Mouse (Mus musculus) midbrain, embryonic 16.5 days (tissue): ENCODE data around the gene Wdfy3. TPM values are rescaled to one million over a fixed set of nuclear protein-coding genes. Genes with fewer than 3 reads are reported as not detected.
A peak's percentile ranks its signal among the peaks of the same experiment; 100 is the strongest.
"Not testable (repeated sequence)": the region's sequence is repeated elsewhere in the genome, so short reads cannot be mapped to it uniquely, and the experiment has no call there.

Experiments
- ATAC-seq: fragments of 200-750 bp; cut with Nextera tagmentation; 2 replicates; pipeline ENCODE4 v1.8.0; 2017; ENCODE audit warnings: moderate TSS enrichment
- H3K27ac ChIP-seq: fragments of 300-500 bp; sonication (generic); 2 replicates; pipeline ENCODE4 v1.5.1; 2014; ENCODE audit warnings: mild to moderate bottlenecking, low read length, mixed read lengths
- H3K27me3 ChIP-seq: fragments of 300-500 bp; sonication (generic); 2 replicates; pipeline ENCODE4 v1.6.1; 2014; ENCODE audit warnings: low read depth, low read length, mixed read lengths; ENCODE audit not compliant: control insufficient read depth, insufficient read depth
- H3K36me3 ChIP-seq: fragments of 300-500 bp; sonication (generic); 2 replicates; pipeline ENCODE4 v1.6.1; 2014; ENCODE audit warnings: mild to moderate bottlenecking, low read length, moderate library complexity, mixed read lengths; ENCODE audit not compliant: control insufficient read depth, insufficient read depth
- H3K4me1 ChIP-seq: fragments of 300-500 bp; sonication (generic); 2 replicates; pipeline ENCODE4 v1.6.1; 2014; ENCODE audit warnings: mild to moderate bottlenecking, low read length, mixed read lengths; ENCODE audit not compliant: control insufficient read depth, insufficient read depth
- H3K4me2 ChIP-seq: fragments of 300-500 bp; sonication (generic); 2 replicates; pipeline ENCODE4 v1.6.1; 2014; ENCODE audit warnings: mild to moderate bottlenecking, low read length, mixed read lengths
- H3K4me3 ChIP-seq: fragments of 300-500 bp; sonication (generic); 2 replicates; pipeline ENCODE4 v1.5.1; 2014; ENCODE audit warnings: low read depth, mild to moderate bottlenecking, low read length, moderate library complexity, mixed read lengths
- H3K9ac ChIP-seq: fragments of 300-500 bp; sonication (generic); 2 replicates; pipeline ENCODE4 v1.6.1; 2014; ENCODE audit warnings: low read depth, low read length, mixed read lengths
- H3K9me3 ChIP-seq: fragments of 300-500 bp; sonication (generic); replicated peaks from 2 replicates; pipeline ENCODE4 v1.6.1; 2014; ENCODE audit warnings: mild to moderate bottlenecking, low read length, mixed read lengths; ENCODE audit not compliant: control insufficient read depth, poor library complexity, severe bottlenecking
- WGBS: fragments of 180-500 bp; shearing (Covaris S2); extraction: QIAGEN DNeasy Blood & Tissue Kit; methylation state at CpG from one replicate; pipeline ENCODE4 v1.1.7; 2014; 5-methylcytosine and 5-hydroxymethylcytosine counted together
- polyA plus RNA-seq: library from polyadenylated mRNA; unstranded; fragments of >200 nt; fragmentation: Nextera tagmentation; extraction: Ambion mirVana; gene quantifications from 2 replicates; pipeline ENCODE4 v1.2.1, GENCODE M21; 2015

Gene Wdfy3
- polyA plus RNA-seq, 1 experiment from 2014 or later, result 27.0 TPM

DNA sequence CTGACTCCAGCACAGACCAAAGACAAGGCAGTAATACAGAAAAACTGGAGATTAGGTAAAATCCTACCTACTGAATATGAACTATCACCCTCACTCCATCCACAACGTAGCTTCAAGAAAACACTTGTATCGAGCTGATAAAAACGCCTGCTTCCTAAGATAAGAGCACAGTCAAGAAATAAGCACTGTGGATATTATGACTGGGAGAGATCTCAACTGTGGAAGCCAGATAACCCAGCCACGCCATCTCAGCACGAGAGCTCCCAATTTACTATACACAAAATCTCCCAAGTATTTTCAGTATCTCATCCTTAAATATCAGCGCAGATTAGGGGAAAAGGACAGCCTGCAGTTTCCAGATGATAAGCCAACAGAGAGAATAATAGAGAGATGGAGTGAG lies 90.1 kb downstream of the Wdfy3 start:
- Histone ChIP-seq H3K4me2 (no peak overlapping the region), H3K27ac (no peak overlapping the region), H3K36me3 (peaks cover 6% of the 10 kb centered on the region; the same call in 1 of the 2 replicates), H3K9me3 (no peaks in the 10 kb centered on the region), H3K4me1 (no peaks in the 10 kb centered on the region), H3K9ac (no peak overlapping the region), H3K4me3 (no peak overlapping the region), H3K27me3 (no peaks in the 10 kb centered on the region)
- WGBS, result 82% methylated on average over 6 of the region's 6 CpGs
- ATAC-seq, result no peak

DNA sequence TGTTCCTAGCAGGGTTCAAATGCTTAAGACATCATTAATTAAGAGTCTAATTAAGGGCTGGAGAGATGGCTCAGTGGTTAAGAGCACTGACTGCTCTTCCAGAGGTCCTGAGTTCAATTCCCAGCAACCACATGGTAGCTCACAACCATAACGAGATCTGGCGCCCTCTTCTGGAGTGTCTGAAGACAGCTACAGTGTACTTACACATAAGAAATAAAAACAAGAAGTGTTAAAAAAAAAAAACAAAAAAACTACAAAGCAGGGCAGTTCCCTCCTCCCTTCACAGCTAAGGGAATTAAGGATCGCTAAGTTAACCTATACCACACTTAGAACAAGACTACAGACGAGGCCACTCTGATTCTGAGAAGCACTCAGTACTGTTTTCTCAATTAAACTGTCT lies 97.1 kb downstream of the Wdfy3 start:
- not testable (repeated sequence) for H3K9ac ChIP-seq, H3K9me3 ChIP-seq, H3K4me2 ChIP-seq, H3K27me3 ChIP-seq, H3K4me3 ChIP-seq, ATAC-seq, H3K36me3 ChIP-seq, H3K4me1 ChIP-seq, H3K27ac ChIP-seq
- 81% methylated on average over 4 of the region's 4 CpGs for WGBS

DNA sequence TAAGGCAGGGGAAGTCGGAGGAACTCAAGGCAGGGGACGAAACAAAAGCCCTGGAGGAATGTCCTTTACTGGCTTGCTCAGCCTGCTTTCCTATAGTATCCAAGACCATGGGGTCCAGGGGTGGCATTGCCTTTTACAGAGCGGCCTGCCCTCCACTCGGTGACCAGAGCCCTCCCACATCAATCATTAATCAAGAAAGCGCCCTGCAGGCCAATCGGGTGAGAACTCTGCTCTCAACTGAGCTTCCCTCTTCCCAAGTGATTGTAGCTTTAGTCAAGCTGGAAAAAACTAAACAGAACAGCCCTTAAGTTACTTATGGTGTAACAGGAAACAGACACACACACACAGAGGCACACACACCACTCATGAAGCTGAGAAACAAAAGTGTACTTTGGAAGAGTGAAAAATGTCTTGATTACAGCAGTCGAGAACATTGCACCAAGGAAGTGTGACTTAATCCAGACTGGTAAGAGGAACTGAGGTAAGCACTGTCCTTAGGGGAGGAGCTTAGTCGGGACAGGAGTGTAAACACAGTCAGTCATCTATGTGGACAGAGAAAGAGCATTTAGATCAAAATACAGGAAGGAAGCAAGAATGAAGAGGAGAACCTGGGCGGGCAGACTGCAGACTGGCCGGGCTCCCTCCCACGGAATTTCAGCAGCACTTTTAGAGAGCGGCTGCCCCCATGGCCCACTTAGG lies 101.4 kb downstream of the Wdfy3 start:
- WGBS, result 83% methylated on average over 12 of the region's 12 CpGs
- ATAC-seq, result no peak; the same call in 1 of the 2 replicates
- Histone ChIP-seq H3K27ac (no peak overlapping the region), H3K4me3 (no peak overlapping the region), H3K4me1 (peaks cover 7% of the 10 kb centered on the region), H3K9me3 (no peaks in the 10 kb centered on the region), H3K9ac (no peak overlapping the region), H3K27me3 (no peaks in the 10 kb centered on the region), H3K4me2 (no peak overlapping the region), H3K36me3 (no peaks in the 10 kb centered on the region)

DNA sequence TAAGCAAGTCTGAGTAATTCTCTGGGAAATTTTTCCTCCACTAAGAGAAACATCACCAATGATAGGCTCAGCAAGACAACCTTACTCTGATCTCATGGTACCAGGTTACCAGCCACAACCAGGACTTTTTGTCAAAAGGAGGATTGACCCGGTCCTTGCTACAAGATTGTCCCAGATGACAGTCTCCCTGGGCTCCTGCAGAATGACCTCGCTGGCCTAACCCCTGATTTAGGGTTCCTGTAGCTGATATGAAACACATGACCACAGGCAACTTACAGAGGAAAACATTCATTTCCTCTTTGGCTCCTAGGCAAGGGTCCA lies 101.9 kb downstream of the Wdfy3 start:
- Histone ChIP-seq H3K27me3 (no peaks in the 10 kb centered on the region), H3K9me3 (no peaks in the 10 kb centered on the region), H3K4me3 (no peak overlapping the region), H3K4me2 (no peak overlapping the region), H3K36me3 (no peaks in the 10 kb centered on the region), H3K27ac (no peak overlapping the region), H3K4me1 (peaks cover 7% of the 10 kb centered on the region), H3K9ac (no peak overlapping the region)
- 87% methylated on average over 2 of the region's 2 CpGs for WGBS
- ATAC-seq, result no peak

DNA sequence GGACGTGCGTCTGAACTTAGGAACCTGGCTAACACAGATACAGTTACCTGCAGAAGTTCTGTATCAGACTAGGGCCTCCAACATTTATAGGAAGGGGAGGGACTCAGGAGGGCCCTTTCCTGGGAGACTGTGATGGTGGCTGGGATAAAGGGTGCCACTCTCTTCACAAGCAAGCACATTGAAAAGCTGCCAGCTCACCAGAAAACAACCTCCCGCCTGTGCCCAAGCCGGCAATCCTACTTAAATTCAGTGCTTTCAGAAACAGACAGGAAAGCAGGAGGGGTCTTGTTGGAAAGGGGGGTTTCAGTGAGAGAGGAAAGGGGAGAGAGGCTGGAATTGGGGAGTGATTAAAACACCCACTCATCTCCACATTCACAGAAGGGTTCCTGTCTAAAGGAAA lies 106.9 kb downstream of the Wdfy3 start:
- Histone ChIP-seq H3K4me2 (no peak overlapping the region), H3K27ac (peak overlapping the region; percentile 34), H3K4me3 (no peak overlapping the region), H3K27me3 (no peaks in the 10 kb centered on the region), H3K9ac (no peak overlapping the region), H3K9me3 (no peaks in the 10 kb centered on the region), H3K36me3 (peaks cover 12% of the 10 kb centered on the region), H3K4me1 (peaks cover 9% of the 10 kb centered on the region)
- 76% methylated on average over 4 of the region's 4 CpGs for WGBS
- ATAC-seq, result peak; percentile 33; the same call in 1 of the 2 replicates

DNA sequence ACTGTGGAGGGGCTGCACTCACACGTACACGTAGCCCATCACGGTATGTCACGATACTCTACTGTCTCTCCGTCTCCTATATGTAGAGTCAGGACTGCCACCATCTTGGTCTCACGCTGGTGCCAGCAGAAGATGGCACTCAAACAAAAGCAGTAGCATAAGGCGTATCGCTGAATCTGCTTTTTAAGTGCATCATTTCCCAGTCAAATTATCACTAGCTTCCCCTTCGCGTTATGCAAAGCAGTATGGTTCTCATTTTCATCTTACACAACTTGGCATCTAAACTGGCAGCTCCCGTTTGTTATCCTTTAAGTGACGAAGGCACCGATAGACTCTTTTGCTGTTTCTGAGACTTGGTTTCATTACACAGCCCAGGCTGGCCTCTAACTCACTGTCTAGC lies 110.4 kb downstream of the Wdfy3 start:
- no peak overlapping the region for H3K4me3 ChIP-seq
- H3K9me3 ChIP-seq, result no peaks in the 10 kb centered on the region
- H3K27me3 ChIP-seq, result no peaks in the 10 kb centered on the region
- no peak overlapping the region for H3K27ac ChIP-seq
- no peak for ATAC-seq
- WGBS, result 95% methylated on average over 13 of the region's 13 CpGs
- peaks cover 12% of the 10 kb centered on the region for H3K36me3 ChIP-seq
- H3K4me2 ChIP-seq, result no peak overlapping the region
- H3K4me1 ChIP-seq, result peaks cover 8% of the 10 kb centered on the region
- no peak overlapping the region for H3K9ac ChIP-seq

DNA sequence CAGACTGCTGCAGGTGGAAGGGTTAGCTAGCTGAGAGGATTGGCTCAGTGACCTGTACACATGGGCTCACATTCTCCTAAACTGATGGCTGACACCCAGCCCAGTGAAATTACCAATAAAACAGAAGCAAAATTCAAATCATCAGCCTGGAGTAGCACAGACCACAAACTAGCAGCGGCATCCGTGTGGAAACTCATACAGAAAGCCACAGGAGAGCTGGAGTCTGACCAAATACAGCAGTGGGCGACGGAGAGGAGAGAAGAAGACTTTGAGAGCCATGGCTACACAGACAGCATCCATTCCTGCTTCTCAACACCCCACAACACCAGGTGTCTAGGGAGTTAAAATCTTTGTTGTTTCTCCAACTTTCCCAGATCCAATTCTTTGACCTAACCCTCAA lies 110.8 kb downstream of the Wdfy3 start:
- H3K4me3 ChIP-seq, result no peak overlapping the region
- no peaks in the 10 kb centered on the region for H3K9me3 ChIP-seq
- WGBS, result 83% methylated on average over 4 of the region's 4 CpGs
- H3K4me2 ChIP-seq, result no peak overlapping the region
- H3K9ac ChIP-seq, result no peak overlapping the region
- no peak for ATAC-seq
- no peaks in the 10 kb centered on the region for H3K27me3 ChIP-seq
- H3K27ac ChIP-seq, result no peak overlapping the region
- H3K4me1 ChIP-seq, result peaks cover 7% of the 10 kb centered on the region; the same call in 1 of the 2 replicates
- peaks cover 12% of the 10 kb centered on the region for H3K36me3 ChIP-seq

DNA sequence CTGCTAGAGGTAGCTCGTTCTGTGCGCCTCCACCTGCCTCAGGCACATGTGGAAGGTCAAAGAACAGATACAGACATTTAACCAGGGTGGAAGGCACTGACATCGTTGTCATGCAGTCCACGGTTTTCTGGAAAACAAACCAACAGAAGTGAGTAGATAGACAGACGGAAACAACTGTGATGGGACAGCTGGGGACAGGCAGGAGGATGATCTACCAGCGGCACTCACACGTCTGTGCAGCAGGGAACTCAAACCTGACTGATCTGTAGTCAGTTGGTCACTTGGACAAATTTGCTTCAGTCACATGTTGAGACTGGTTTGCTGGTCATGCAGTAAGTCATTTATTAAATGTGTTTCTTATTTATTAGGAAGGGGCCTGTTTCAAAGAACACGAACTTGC lies 112.3 kb downstream of the Wdfy3 start:
- H3K9ac ChIP-seq, result no peak overlapping the region
- no peaks in the 10 kb centered on the region for H3K9me3 ChIP-seq
- peaks cover 12% of the 10 kb centered on the region for H3K36me3 ChIP-seq
- 89% methylated on average over 8 of the region's 8 CpGs for WGBS
- ATAC-seq, result no peak
- H3K27me3 ChIP-seq, result no peaks in the 10 kb centered on the region
- H3K4me1 ChIP-seq, result no peaks in the 10 kb centered on the region
- no peak overlapping the region for H3K4me3 ChIP-seq
- no peak overlapping the region for H3K27ac ChIP-seq
- H3K4me2 ChIP-seq, result no peak overlapping the region

DNA sequence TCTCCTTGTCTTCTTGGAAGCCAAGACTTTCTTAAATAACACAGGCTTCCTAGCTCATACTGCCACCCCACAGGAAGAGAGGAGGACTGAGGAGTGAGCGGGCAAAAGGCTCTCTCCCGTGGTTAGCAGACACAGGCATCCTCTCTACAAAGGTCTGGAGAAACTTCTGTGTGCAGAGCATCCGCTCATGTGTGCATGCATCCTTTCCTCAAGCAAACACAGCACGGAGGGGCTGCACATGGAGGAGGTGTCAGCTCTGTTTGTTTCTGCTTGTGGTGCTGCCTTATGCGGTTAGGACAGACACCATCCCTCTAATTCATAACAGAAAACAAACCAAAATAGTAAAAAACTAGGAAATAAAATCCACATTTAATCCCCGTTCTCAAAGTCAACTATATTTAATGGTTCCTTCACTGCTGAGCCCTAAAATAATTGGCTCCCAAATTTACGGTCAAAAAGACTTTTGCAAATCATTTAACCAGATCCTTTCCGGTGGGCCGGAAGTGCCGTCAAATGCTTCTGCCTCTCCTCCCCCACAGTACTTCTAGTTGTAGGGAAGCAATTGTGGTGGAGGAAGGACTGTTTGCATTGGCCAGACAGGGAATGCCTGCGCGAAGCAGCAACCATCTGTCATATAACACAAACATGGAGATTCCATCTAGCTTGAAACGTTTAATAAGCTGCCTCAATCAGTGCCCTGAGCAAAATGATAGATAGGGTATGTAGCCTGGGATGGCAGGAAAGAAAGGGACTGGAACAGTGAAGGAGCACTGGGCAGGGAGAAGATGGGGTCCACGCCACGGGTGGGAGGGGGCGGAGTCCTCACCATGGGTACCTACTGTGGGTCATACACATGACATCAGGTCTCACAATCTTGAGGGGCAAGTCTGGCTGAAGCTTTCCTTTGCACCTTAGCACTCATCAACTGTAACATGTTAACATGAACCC lies 115.1 kb downstream of the Wdfy3 start:
- 93% methylated on average over 16 of the region's 16 CpGs for WGBS
- Histone ChIP-seq H3K4me1 (no peaks in the 10 kb centered on the region), H3K27ac (no peak overlapping the region), H3K9ac (no peak overlapping the region), H3K4me2 (no peak overlapping the region), H3K27me3 (no peaks in the 10 kb centered on the region), H3K9me3 (no peaks in the 10 kb centered on the region), H3K4me3 (no peak overlapping the region), H3K36me3 (peaks cover 5% of the 10 kb centered on the region; the same call in 1 of the 2 replicates)
- ATAC-seq, result no peak
